Mouse (Mus musculus) embryonic facial prominence, embryonic 15.5 days (tissue): ENCODE results near the gene Esrp2. TPM values are rescaled to one million over a fixed set of nuclear protein-coding genes. Genes with fewer than 3 reads are reported as not detected.

ENCODE experiments used
- ATAC-seq: fragments of 200-750 bp; cut with Nextera tagmentation; 2 replicates; pipeline ENCODE4 v1.8.0; 2017; ENCODE audit warnings: low read depth, moderate TSS enrichment; ENCODE audit not compliant: insufficient number of reproducible peaks, low FRiP score, low TSS enrichment
- H3K27ac ChIP-seq: fragments of 300-500 bp; sonication (generic); replicated peaks from 2 replicates; pipeline ENCODE4 v1.5.1; 2015; ENCODE audit warnings: mild to moderate bottlenecking, inconsistent platforms
- H3K27me3 ChIP-seq: fragments of 300-500 bp; sonication (generic); 2 replicates; pipeline ENCODE4 v1.6.1; 2015; ENCODE audit warnings: inconsistent platforms
- H3K36me3 ChIP-seq: fragments of 300-500 bp; sonication (generic); 2 replicates; pipeline ENCODE4 v1.6.1; 2015; ENCODE audit warnings: mild to moderate bottlenecking, inconsistent platforms
- H3K4me1 ChIP-seq: fragments of 300-500 bp; sonication (generic); 2 replicates; pipeline ENCODE4 v1.6.1; 2015; ENCODE audit warnings: inconsistent platforms
- H3K4me2 ChIP-seq: fragments of 300-500 bp; sonication (generic); replicated peaks from 2 replicates; pipeline ENCODE4 v1.6.1; 2015; ENCODE audit warnings: mild to moderate bottlenecking, inconsistent platforms
- H3K4me3 ChIP-seq: fragments of 300-500 bp; sonication (generic); replicated peaks from 2 replicates; pipeline ENCODE4 v1.5.1; 2015; ENCODE audit warnings: mild to moderate bottlenecking, inconsistent platforms
- H3K9ac ChIP-seq: fragments of 300-500 bp; sonication (generic); 2 replicates; pipeline ENCODE4 v1.6.1; 2015; ENCODE audit warnings: inconsistent platforms
- H3K9me3 ChIP-seq: fragments of 300-500 bp; sonication (generic); replicated peaks from 2 replicates; pipeline ENCODE4 v1.6.1; 2016; ENCODE audit warnings: inconsistent platforms
- WGBS: fragments of 180-500 bp; shearing (Covaris S2); methylation state at CpG from one replicate; pipeline ENCODE4 v1.1.7; 2015; 5-methylcytosine and 5-hydroxymethylcytosine counted together
- polyA plus RNA-seq: library from polyadenylated mRNA; unstranded; fragments of >200 nt; fragmentation: Nextera tagmentation; extraction: Ambion mirVana; gene quantifications from 2 replicates; pipeline ENCODE4 v1.2.1, GENCODE M21; 2015

Gene Esrp2
- polyA plus RNA-seq, 1 experiment from 2014 or later, result 55.4 TPM

DNA sequence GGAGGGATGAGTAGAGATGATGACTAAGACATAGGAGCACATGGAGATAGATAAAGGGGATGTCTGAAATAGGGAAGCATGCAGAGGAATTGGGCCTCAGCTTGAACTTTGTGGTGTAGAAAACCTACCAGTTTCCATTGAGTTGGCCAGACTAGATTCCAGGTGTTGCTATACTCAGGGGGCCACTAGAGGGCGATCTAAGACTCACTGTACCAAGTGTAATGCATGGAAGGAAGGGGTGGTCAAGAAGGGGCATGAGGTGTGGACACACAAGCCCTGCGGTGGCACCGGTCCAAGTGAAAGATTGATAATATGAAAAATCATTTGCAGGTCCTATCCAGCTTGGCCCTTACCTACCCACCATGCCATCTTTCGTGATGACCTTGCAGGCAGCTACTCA lies 28.7 kb upstream of the Esrp2 start:
- peaks cover 41% of the 10 kb centered on the region for H3K36me3 ChIP-seq
- no peak overlapping the region for H3K4me2 ChIP-seq
- no peaks in the 10 kb centered on the region for H3K27me3 ChIP-seq
- H3K9ac ChIP-seq, result no peak overlapping the region
- ATAC-seq, result no peak
- no peaks in the 10 kb centered on the region for H3K9me3 ChIP-seq
- no peak overlapping the region for H3K4me3 ChIP-seq
- WGBS, result 52% methylated on average over 4 of the region's 4 CpGs
- H3K27ac ChIP-seq, result no peak overlapping the region
- peaks cover 13% of the 10 kb centered on the region; the same call in 1 of the 2 replicates for H3K4me1 ChIP-seq

DNA sequence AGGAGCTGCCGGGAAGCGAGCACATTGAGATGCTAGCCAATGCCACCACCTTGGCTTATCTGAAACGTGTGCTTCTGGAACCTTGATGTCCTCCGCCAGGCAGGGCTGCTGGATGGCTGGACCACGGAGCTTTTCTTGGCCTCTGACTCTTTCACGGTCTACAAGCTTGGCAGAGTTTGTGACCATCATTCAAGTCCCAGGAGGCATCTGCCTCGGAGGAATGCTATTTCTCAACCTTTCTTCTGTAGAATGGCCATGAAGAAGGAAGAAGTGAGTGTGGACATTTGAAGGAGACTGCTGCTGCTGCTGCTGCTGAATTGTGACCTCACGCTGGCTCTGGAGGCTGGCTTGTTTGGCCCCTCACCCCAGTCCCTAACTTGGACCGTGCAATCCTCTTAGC lies 26.5 kb upstream of the Esrp2 start:
- Histone ChIP-seq H3K4me1 (peaks cover 3% of the 10 kb centered on the region; the same call in 1 of the 2 replicates), H3K4me3 (no peak overlapping the region), H3K4me2 (no peak overlapping the region), H3K9me3 (no peaks in the 10 kb centered on the region), H3K27me3 (no peaks in the 10 kb centered on the region), H3K27ac (no peak overlapping the region), H3K9ac (no peak overlapping the region), H3K36me3 (peaks cover 47% of the 10 kb centered on the region)
- no peak for ATAC-seq
- WGBS, result 88% methylated on average over 9 of the region's 9 CpGs

DNA sequence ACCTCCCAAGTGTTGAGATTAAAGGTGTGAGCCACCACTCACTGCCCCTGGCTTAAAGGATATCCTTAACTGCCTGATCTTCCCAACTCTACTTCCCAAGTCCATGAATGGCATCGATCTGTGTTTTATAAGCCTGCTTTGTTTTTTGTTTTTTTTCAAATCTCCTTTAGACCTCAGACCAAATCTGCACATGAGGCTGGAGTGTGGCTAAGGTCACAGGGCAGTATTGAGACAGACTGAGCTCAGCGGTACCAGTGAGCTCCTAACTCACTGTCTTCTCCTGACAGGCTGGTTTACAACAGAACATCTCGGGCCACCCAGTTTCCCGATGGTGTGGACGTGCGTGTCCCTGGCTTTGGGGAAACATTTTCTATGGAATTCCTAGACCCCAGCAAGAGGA lies 23.1 kb upstream of the Esrp2 start:
- H3K27ac ChIP-seq, result no peak overlapping the region
- no peak for ATAC-seq
- WGBS, result 92% methylated on average over 6 of the region's 6 CpGs
- no peaks in the 10 kb centered on the region for H3K27me3 ChIP-seq
- H3K36me3 ChIP-seq, result peaks cover 65% of the 10 kb centered on the region
- H3K4me3 ChIP-seq, result no peak overlapping the region
- no peak overlapping the region for H3K4me2 ChIP-seq
- H3K9ac ChIP-seq, result no peak overlapping the region
- no peaks in the 10 kb centered on the region for H3K9me3 ChIP-seq
- no peaks in the 10 kb centered on the region for H3K4me1 ChIP-seq

DNA sequence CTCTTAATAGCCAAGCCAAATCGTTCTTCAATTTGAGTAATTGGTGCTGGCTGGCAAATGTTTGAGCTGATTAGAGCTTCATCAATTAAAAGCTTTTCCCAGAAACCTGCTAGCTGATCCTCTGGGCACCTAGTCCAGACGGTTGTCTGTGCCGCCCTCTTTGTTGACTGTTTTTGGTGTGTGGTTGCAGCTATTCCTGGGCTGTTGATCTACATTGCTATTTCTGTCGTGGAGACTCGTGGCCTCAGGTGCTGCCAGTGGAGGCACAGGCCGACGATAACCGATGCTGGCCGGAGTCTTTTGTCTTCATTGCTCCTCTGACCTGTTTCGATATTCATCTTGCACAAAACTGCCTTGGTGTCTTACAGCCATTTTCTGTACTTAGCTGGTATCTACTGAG lies 21.6 kb upstream of the Esrp2 start:
- 88% methylated on average over 10 of the region's 10 CpGs for WGBS
- no peak overlapping the region for H3K4me3 ChIP-seq
- no peaks in the 10 kb centered on the region for H3K9me3 ChIP-seq
- H3K27ac ChIP-seq, result no peak overlapping the region
- peaks cover 57% of the 10 kb centered on the region for H3K36me3 ChIP-seq
- H3K4me1 ChIP-seq, result peaks cover 2% of the 10 kb centered on the region; the same call in 1 of the 2 replicates
- no peak overlapping the region for H3K4me2 ChIP-seq
- no peak for ATAC-seq
- no peaks in the 10 kb centered on the region for H3K27me3 ChIP-seq
- H3K9ac ChIP-seq, result no peak overlapping the region

DNA sequence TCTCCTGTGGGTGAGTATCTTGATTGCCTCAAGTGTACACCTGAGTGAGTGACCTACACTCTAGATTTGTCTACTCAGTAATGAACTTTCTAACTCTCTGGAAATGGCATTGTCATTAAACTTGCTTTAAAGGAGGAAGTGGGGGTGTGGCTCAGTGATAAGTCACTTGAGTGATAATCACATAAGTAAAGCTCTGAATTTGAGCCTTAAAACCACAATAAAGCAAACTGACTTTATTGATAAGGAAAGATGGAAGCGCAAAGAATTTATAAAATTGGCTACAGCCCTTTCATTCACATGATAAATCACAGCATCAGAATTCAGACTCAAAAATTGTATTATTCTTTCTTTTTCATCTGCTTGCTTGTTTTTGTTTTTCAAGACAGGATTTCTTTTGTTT lies 20.6 kb upstream of the Esrp2 start:
- Histone ChIP-seq H3K9ac (no peak overlapping the region), H3K4me1 (peaks cover 7% of the 10 kb centered on the region; the same call in 1 of the 2 replicates), H3K27me3 (no peaks in the 10 kb centered on the region), H3K4me3 (no peak overlapping the region), H3K4me2 (no peak overlapping the region), H3K9me3 (no peaks in the 10 kb centered on the region), H3K27ac (no peak overlapping the region), H3K36me3 (peaks cover 53% of the 10 kb centered on the region)
- 86% methylated on average over 1 of the region's 1 CpGs for WGBS
- ATAC-seq, result no peak

DNA sequence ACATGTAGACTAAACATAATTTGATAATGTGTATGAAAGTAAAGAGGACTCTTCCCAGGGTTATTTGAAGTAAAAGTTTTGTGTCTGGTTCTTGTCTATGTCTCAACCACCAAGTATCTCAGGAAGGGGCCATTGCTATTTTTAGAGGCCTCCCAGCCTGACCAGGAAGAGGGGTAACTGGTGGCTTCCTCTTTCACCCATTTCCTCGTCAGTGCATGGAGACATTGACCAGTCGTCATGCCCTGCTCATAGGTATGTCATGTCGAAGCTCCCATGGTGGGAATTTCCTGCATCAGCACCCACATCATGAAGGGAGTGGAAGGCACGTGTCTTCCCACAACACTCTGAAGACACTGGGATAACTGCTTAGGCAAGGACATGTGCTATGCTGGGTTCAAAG lies 16.1 kb upstream of the Esrp2 start:
- Histone ChIP-seq H3K9me3 (no peaks in the 10 kb centered on the region), H3K4me1 (peaks cover 22% of the 10 kb centered on the region), H3K36me3 (peaks cover 28% of the 10 kb centered on the region; the same call in 1 of the 2 replicates), H3K27me3 (no peaks in the 10 kb centered on the region), H3K4me3 (no peak overlapping the region), H3K27ac (no peak overlapping the region), H3K9ac (no peak overlapping the region), H3K4me2 (no peak overlapping the region)
- no peak for ATAC-seq
- WGBS, result 76% methylated on average over 4 of the region's 4 CpGs

DNA sequence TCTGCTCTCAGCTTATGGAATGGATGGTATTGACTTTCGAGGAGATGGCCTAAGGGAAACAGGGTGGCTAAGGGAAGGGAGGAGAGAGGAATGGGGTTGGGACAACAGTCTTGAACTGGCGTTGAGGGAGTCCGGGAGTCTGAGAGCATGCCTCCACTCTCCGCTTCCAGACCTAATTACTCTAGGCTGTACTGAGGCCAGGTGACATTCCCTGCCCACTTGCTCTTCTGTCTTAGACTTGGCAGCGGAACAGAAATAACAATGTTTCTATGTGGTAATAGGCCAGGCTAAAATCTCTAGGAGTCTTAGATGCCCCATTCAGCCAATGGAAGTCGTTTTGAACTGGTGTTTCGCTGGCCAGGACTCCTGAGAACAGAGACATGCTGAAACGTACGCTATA lies 14.3 kb upstream of the Esrp2 start:
- 71% methylated on average over 9 of the region's 9 CpGs for WGBS
- peak overlapping the region; percentile 65 for H3K4me2 ChIP-seq
- peaks cover 22% of the 10 kb centered on the region for H3K4me1 ChIP-seq
- no peaks in the 10 kb centered on the region for H3K9me3 ChIP-seq
- H3K4me3 ChIP-seq, result peak overlapping the region; percentile 84
- no peak overlapping the region for H3K9ac ChIP-seq
- no peaks in the 10 kb centered on the region for H3K27me3 ChIP-seq
- peaks cover 18% of the 10 kb centered on the region; the same call in 1 of the 2 replicates for H3K36me3 ChIP-seq
- ATAC-seq, result no peak
- H3K27ac ChIP-seq, result 0 out of 2 replicates have a peak overlapping the region, but pooled peaks have one; percentile 60

- Histone ChIP-seq H3K9me3 (no peaks in the 10 kb centered on the region), H3K4me1 (peaks cover 22% of the 10 kb centered on the region), H3K9ac (peak overlapping the region; percentile 63), H3K27me3 (no peaks in the 10 kb centered on the region), H3K4me3 (peak overlapping the region; percentile 84), H3K4me2 (peak overlapping the region; percentile 65), H3K27ac (0 out of 2 replicates have a peak overlapping the region, but pooled peaks have one; percentile 60), H3K36me3 (peaks cover 16% of the 10 kb centered on the region; the same call in 1 of the 2 replicates)
- WGBS, result 17% methylated on average over 8 of the region's 8 CpGs
- ATAC-seq, result no peak
Observed at GRCm38 (mm10) chr8:106150653-106151000, 13.9 kb upstream of the Esrp2 start.

- ATAC-seq, result peak; percentile 95
- H3K27me3 ChIP-seq, result no peaks in the 10 kb centered on the region
- H3K27ac ChIP-seq, result 0 out of 2 replicates have a peak within 1 kb of the TSS, but pooled peaks have one; percentile 60
- H3K4me1 ChIP-seq, result peaks cover 22% of the 10 kb centered on the region
- peak within 1 kb of the TSS; percentile 84 for H3K4me3 ChIP-seq
- peaks cover 12% of the 10 kb centered on the region; the same call in 1 of the 2 replicates for H3K36me3 ChIP-seq
- 2% methylated on average over 38 of the region's 38 CpGs for WGBS
- peak within 1 kb of the TSS; percentile 63 for H3K9ac ChIP-seq
- H3K4me2 ChIP-seq, result peak within 1 kb of the TSS; percentile 65
- H3K9me3 ChIP-seq, result no peaks in the 10 kb centered on the region
Observed at GRCm38 (mm10) chr8:106149801-106150652, 13.3 kb upstream of the Esrp2 start, which contains the start of gene Pla2g15. Gene Pla2g15 (plus strand): TSS chr8:106150399.

GRCm38 (mm10) chr8:106149025-106149424 lies 12.3 kb upstream of the Esrp2 start:
- no peak overlapping the region for H3K4me2 ChIP-seq
- H3K36me3 ChIP-seq, result 0 out of 2 replicates have a peak, but pooled peaks cover 9% of the 10 kb centered on the region
- WGBS, result 87% methylated on average over 6 of the region's 6 CpGs
- H3K27ac ChIP-seq, result no peak overlapping the region
- no peak overlapping the region for H3K4me3 ChIP-seq
- H3K9me3 ChIP-seq, result no peaks in the 10 kb centered on the region
- ATAC-seq, result no peak
- no peak overlapping the region for H3K9ac ChIP-seq
- H3K27me3 ChIP-seq, result no peaks in the 10 kb centered on the region
- peaks cover 22% of the 10 kb centered on the region for H3K4me1 ChIP-seq

- Histone ChIP-seq H3K4me2 (no peak overlapping the region), H3K4me3 (no peak overlapping the region), H3K9ac (no peak overlapping the region), H3K36me3 (0 out of 2 replicates have a peak, but pooled peaks cover 2% of the 10 kb centered on the region), H3K9me3 (no peaks in the 10 kb centered on the region), H3K4me1 (peaks cover 17% of the 10 kb centered on the region), H3K27me3 (no peaks in the 10 kb centered on the region), H3K27ac (no peak overlapping the region)
- no peak for ATAC-seq
- 78% methylated on average over 6 of the region's 6 CpGs for WGBS
Observed at GRCm38 (mm10) chr8:106147868-106148565, 11.2 kb upstream of the Esrp2 start.
